Mouse (Mus musculus): ENCODE results near the gene Elovl3. TPM values are rescaled to one million over a fixed set of nuclear protein-coding genes. Genes with fewer than 3 reads are reported as not detected.

The Elovl3 gene
- polyA plus RNA-seq, 1 experiment from 2014 or later = 0.20 TPM

DNA sequence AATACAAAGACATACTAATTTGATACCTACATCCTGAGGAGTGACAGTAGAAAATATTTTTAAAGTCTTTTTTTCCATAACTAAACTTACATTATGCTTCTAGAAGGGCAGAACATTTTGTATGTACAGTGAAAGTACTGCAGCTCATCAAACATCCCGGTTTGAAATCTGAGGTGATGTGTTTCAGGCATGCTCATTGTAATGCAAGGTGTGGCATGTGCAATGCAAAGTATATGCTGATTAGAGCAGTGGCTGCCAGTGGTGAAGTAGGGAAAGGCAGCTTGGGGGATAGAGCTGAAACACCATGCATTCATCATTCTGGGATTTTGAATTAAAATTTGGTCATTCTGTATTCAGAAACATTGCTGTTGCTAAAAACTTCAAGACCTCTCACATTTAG, 38.2 kb downstream of the Elovl3 start:
- DNase-seq (ENCODE audit: low spot score) (no peak), ATAC-seq (ENCODE audit: insufficient read depth, low FRiP score, low TSS enrichment) (no peak)
- peaks cover 4% of the 10 kb centered on the region; the same call in 1 of the 2 replicates for H3K36me3 ChIP-seq (ENCODE audit: control insufficient read depth, insufficient read depth, low read length)
- 64% methylated on average over 1 of the region's 1 CpGs for WGBS
- H3K27ac ChIP-seq (ENCODE audit: low read depth, low read length) = no peak overlapping the region
- no peak overlapping the region for H3K4me2 ChIP-seq (ENCODE audit: low read depth)
- H3K9ac ChIP-seq (ENCODE audit: low read length) = no peak overlapping the region
- H3K27me3 ChIP-seq (ENCODE audit: control insufficient read depth, insufficient read depth, low read length) = no peaks in the 10 kb centered on the region
- no peaks in the 10 kb centered on the region for H3K9me3 ChIP-seq (ENCODE audit: control insufficient read depth, low read length)
- no peak overlapping the region for H3K4me3 ChIP-seq (ENCODE audit: low read depth, low read length)
- H3K4me1 ChIP-seq (ENCODE audit: control insufficient read depth, insufficient read depth, low read length) = no peaks in the 10 kb centered on the region

DNA sequence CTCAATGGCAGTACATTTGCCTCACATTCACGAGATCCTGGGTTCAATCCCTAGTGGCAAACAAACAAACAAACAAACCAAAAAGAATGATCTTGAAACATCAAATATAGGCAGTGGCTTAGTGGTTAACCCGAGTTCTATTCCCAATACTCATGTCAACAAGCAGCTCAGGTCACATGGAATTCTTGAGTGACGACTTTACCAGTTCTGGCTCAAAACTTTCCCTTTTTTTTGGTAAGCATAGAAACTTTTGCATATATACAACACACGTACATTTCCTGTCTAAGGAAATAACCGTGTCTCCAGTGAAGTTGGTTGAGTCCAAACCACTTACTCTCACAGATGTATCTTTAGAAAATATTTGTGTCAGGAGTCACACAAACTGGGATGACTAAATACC, 40.8 kb downstream of the Elovl3 start:
- no peaks in the 10 kb centered on the region for H3K4me1 ChIP-seq (ENCODE audit: control insufficient read depth, insufficient read depth, low read length)
- H3K9me3 ChIP-seq (ENCODE audit: control insufficient read depth, low read length) = no peaks in the 10 kb centered on the region
- H3K4me2 ChIP-seq (ENCODE audit: low read depth) = no peak overlapping the region
- no peak for DNase-seq (ENCODE audit: low spot score)
- no peak for ATAC-seq (ENCODE audit: insufficient read depth, low FRiP score, low TSS enrichment)
- H3K27me3 ChIP-seq (ENCODE audit: control insufficient read depth, insufficient read depth, low read length) = no peaks in the 10 kb centered on the region
- peaks cover 2% of the 10 kb centered on the region; the same call in 1 of the 2 replicates for H3K36me3 ChIP-seq (ENCODE audit: control insufficient read depth, insufficient read depth, low read length)
- no peak overlapping the region for H3K9ac ChIP-seq (ENCODE audit: low read length)
- WGBS = 85% methylated on average over 5 of the region's 5 CpGs
- H3K27ac ChIP-seq (ENCODE audit: low read depth, low read length) = no peak overlapping the region
- H3K4me3 ChIP-seq (ENCODE audit: low read depth, low read length) = no peak overlapping the region

DNA sequence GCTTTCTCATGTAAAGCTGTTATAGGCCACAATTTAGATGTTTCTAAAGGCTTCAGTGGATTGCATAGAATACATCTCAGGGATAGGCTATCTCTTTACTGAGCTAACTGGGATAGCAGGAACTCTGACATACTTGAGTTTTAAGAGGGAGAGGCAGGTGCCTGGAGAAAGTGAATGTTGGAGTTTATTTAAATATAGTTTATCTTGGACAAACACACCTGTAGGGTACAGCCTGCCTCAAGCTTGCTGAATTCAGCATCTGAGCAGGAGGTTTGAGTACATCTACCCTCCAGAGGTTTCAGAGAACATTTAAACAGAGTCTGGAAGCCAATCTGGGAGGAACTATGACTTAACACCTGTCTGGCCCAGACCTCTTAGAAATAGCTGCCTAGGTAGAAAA, 43.5 kb downstream of the Elovl3 start:
- DNase-seq (ENCODE audit: low spot score) (no peak), ATAC-seq (ENCODE audit: insufficient read depth, low FRiP score, low TSS enrichment) (no peak)
- no peaks in the 10 kb centered on the region for H3K4me1 ChIP-seq (ENCODE audit: control insufficient read depth, insufficient read depth, low read length)
- H3K4me3 ChIP-seq (ENCODE audit: low read depth, low read length) = no peak overlapping the region
- H3K4me2 ChIP-seq (ENCODE audit: low read depth) = no peak overlapping the region
- H3K9me3 ChIP-seq (ENCODE audit: control insufficient read depth, low read length) = no peaks in the 10 kb centered on the region
- no peak overlapping the region for H3K27ac ChIP-seq (ENCODE audit: low read depth, low read length)
- H3K36me3 ChIP-seq (ENCODE audit: control insufficient read depth, insufficient read depth, low read length) = peaks cover 2% of the 10 kb centered on the region; the same call in 1 of the 2 replicates
- H3K9ac ChIP-seq (ENCODE audit: low read length) = no peak overlapping the region
- H3K27me3 ChIP-seq (ENCODE audit: control insufficient read depth, insufficient read depth, low read length) = no peaks in the 10 kb centered on the region

DNA sequence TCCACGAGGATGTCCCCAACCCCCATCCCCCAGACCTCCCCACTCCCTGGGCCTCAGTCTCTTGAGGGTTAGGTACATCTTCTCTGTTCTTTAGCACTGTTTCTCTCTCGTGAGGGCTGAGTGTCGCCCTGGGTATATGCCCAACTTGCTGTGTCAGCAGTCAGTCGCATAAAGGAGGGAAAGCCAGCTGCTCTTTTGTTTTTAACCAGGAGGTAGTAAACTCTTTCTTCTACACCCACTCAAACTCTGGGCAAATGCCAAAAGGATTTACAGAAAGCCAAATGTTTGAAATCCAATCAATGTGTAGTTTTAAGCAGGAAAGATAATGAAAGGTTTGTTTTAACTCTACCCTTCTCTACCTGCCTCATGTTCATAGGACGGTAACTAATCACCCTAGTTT, 45.3 kb downstream of the Elovl3 start:
- H3K4me1 ChIP-seq (ENCODE audit: control insufficient read depth, insufficient read depth, low read length) = no peaks in the 10 kb centered on the region
- H3K9me3 ChIP-seq (ENCODE audit: control insufficient read depth, low read length) = no peaks in the 10 kb centered on the region
- WGBS = 54% methylated on average over 5 of the region's 5 CpGs
- H3K36me3 ChIP-seq (ENCODE audit: control insufficient read depth, insufficient read depth, low read length) = no peaks in the 10 kb centered on the region
- H3K4me2 ChIP-seq (ENCODE audit: low read depth) = no peak overlapping the region
- H3K9ac ChIP-seq (ENCODE audit: low read length) = no peak overlapping the region
- ATAC-seq (ENCODE audit: insufficient read depth, low FRiP score, low TSS enrichment) (no peak), DNase-seq (ENCODE audit: low spot score) (no peak)
- no peak overlapping the region for H3K27ac ChIP-seq (ENCODE audit: low read depth, low read length)
- no peaks in the 10 kb centered on the region for H3K27me3 ChIP-seq (ENCODE audit: control insufficient read depth, insufficient read depth, low read length)
- no peak overlapping the region for H3K4me3 ChIP-seq (ENCODE audit: low read depth, low read length)

DNA sequence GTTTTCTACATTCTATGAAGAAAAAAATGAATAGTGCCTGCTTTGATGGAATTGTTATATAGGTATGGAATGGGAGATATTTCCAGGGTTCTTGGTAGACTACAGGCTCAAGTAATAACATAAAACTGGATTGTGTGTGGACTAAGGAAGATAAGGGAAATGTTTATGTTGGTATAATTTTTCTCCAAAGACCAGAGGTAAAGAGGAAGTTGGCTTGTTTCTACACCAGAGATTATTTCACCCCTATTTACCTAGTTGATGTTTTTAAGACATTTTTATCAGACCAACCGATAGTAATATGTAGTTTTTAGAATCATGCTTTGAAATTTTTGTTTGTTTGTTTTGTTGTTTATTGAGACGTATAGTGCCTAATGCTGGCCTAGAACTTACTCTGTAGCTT, 48.6 kb downstream of the Elovl3 start:
- Histone ChIP-seq H3K9ac (ENCODE audit: low read length) (no peak overlapping the region), H3K36me3 (ENCODE audit: control insufficient read depth, insufficient read depth, low read length) (no peaks in the 10 kb centered on the region), H3K27ac (ENCODE audit: low read depth, low read length) (no peak overlapping the region), H3K4me2 (ENCODE audit: low read depth) (no peak overlapping the region), H3K4me3 (ENCODE audit: low read depth, low read length) (no peak overlapping the region), H3K9me3 (ENCODE audit: control insufficient read depth, low read length) (no peaks in the 10 kb centered on the region), H3K27me3 (ENCODE audit: control insufficient read depth, insufficient read depth, low read length) (no peaks in the 10 kb centered on the region), H3K4me1 (ENCODE audit: control insufficient read depth, insufficient read depth, low read length) (no peaks in the 10 kb centered on the region)
- DNase-seq (ENCODE audit: low spot score) (no peak), ATAC-seq (ENCODE audit: insufficient read depth, low FRiP score, low TSS enrichment) (no peak)
- WGBS = 93% methylated on average over 2 of the region's 2 CpGs

DNA sequence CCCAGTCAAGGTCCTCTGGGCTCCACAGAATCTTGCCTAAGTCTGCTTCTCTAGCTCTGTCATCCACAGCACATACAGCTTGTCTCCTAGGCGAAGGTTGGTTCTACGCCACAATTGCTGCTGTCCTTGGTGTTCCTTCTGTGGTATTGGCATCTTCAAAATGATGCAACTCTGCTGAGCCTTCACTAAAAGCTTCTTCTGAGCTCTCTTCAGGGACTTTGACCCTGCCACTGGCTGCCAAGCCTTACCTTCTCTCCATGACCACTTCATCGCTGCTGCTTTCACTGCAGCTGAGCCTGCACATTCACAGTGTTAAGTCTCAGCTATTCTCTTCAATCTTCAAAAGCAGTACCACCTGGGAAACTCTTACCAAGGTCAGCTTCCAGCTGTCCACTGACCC, 50.5 kb downstream of the Elovl3 start:
- ATAC-seq (ENCODE audit: insufficient read depth, low FRiP score, low TSS enrichment) (no peak), DNase-seq (ENCODE audit: low spot score) (no peak)
- WGBS = 92% methylated on average over 3 of the region's 3 CpGs
- Histone ChIP-seq H3K36me3 (ENCODE audit: control insufficient read depth, insufficient read depth, low read length) (no peaks in the 10 kb centered on the region), H3K9me3 (ENCODE audit: control insufficient read depth, low read length) (no peaks in the 10 kb centered on the region), H3K27ac (ENCODE audit: low read depth, low read length) (no peak overlapping the region), H3K4me1 (ENCODE audit: control insufficient read depth, insufficient read depth, low read length) (no peaks in the 10 kb centered on the region), H3K4me3 (ENCODE audit: low read depth, low read length) (no peak overlapping the region), H3K27me3 (ENCODE audit: control insufficient read depth, insufficient read depth, low read length) (no peaks in the 10 kb centered on the region), H3K9ac (ENCODE audit: low read length) (no peak overlapping the region), H3K4me2 (ENCODE audit: low read depth) (no peak overlapping the region)

Other genes with a start within 250 kb of the Elovl3 start
- gene Armh3, start 133.4 kb upstream of the Elovl3 start, polyA plus RNA-seq (2014; fragmentation: Nextera tagmentation; extraction: Ambion mirVana) = 16.7 and 17.9 TPM in 2 replicates
- gene Hps6, start 128.4 kb upstream of the Elovl3 start, polyA plus RNA-seq (2014; fragmentation: Nextera tagmentation; extraction: Ambion mirVana) = 2.6 and 2.9 TPM in 2 replicates
- 42.2 and 46.1 TPM in 2 replicates for gene Pprc1, start 87.0 kb upstream of the Elovl3 start, polyA plus RNA-seq (2014; fragmentation: Nextera tagmentation; extraction: Ambion mirVana)
- gene Ldb1, start 86.7 kb upstream of the Elovl3 start, polyA plus RNA-seq (2014; fragmentation: Nextera tagmentation; extraction: Ambion mirVana) = 93.0 and 97.9 TPM in 2 replicates
- 103 and 112 TPM in 2 replicates for gene Nolc1, start 56.0 kb upstream of the Elovl3 start, polyA plus RNA-seq (2014; fragmentation: Nextera tagmentation; extraction: Ambion mirVana)
- 2.2 and 4.5 TPM in 2 replicates for gene Pitx3, start 16.4 kb downstream of the Elovl3 start, polyA plus RNA-seq (2014; fragmentation: Nextera tagmentation; extraction: Ambion mirVana)
- 43.3 and 52.0 TPM in 2 replicates for gene Gbf1, start 20.6 kb downstream of the Elovl3 start, polyA plus RNA-seq (2014; fragmentation: Nextera tagmentation; extraction: Ambion mirVana)
- gene Nfkb2, start 172.4 kb downstream of the Elovl3 start, polyA plus RNA-seq (2014; fragmentation: Nextera tagmentation; extraction: Ambion mirVana) = 4.1 and 4.3 TPM in 2 replicates
- 10.9 and 12.7 TPM in 2 replicates for gene Psd, start 195.3 kb downstream of the Elovl3 start, polyA plus RNA-seq (2014; fragmentation: Nextera tagmentation; extraction: Ambion mirVana)
- 22.0 and 24.5 TPM in 2 replicates for gene Fbxl15, start 196.3 kb downstream of the Elovl3 start, polyA plus RNA-seq (2014; fragmentation: Nextera tagmentation; extraction: Ambion mirVana)
- gene Cuedc2, start 206.8 kb downstream of the Elovl3 start, polyA plus RNA-seq (2014; fragmentation: Nextera tagmentation; extraction: Ambion mirVana) = 263 and 274 TPM in 2 replicates
- gene Mfsd13a, start 209.2 kb downstream of the Elovl3 start, polyA plus RNA-seq (2014; fragmentation: Nextera tagmentation; extraction: Ambion mirVana) = 6.8 and 7.3 TPM in 2 replicates
- gene 2310034G01Rik, start 218.4 kb downstream of the Elovl3 start, polyA plus RNA-seq (2014; fragmentation: Nextera tagmentation; extraction: Ambion mirVana) = 1.2 and 2.4 TPM in 2 replicates

Data from neural tube, embryonic 11.5 days (tissue).